Mouse (Mus musculus): ENCODE data around the gene Plcg1. TPM values are rescaled to one million over a fixed set of nuclear protein-coding genes. Genes with fewer than 3 reads are reported as not detected.

The Plcg1 gene
- 29.9 TPM for polyA plus RNA-seq (2014; fragmentation: Illumina TruSeq; extraction: RNeasy Lipid Tissue Mini Kit (QIAGEN cat#74804); ENCODE audit: insufficient read depth, low read depth, low replicate concordance)

GRCm38 (mm10) chr2:160731117-160731838 lies at the start of gene Plcg1:
Plcg1 (plus strand) TSS chr2:160731300.

Other genes starting within 250 kb of the Plcg1 start
- 22.5 TPM for gene Top1, start 85.4 kb upstream of the Plcg1 start, polyA plus RNA-seq (2014; fragmentation: Illumina TruSeq; extraction: RNeasy Lipid Tissue Mini Kit (QIAGEN cat#74804); ENCODE audit: insufficient read depth, low read depth, low replicate concordance)
- gene Zhx3, start 141.7 kb downstream of the Plcg1 start, polyA plus RNA-seq (2014; fragmentation: Illumina TruSeq; extraction: RNeasy Lipid Tissue Mini Kit (QIAGEN cat#74804); ENCODE audit: insufficient read depth, low read depth, low replicate concordance), result 6.1 TPM
- gene Lpin3, start 149.4 kb downstream of the Plcg1 start, polyA plus RNA-seq (2014; fragmentation: Illumina TruSeq; extraction: RNeasy Lipid Tissue Mini Kit (QIAGEN cat#74804); ENCODE audit: insufficient read depth, low read depth, low replicate concordance), result 3.5 TPM
- gene Emilin3, start 181.0 kb downstream of the Plcg1 start, polyA plus RNA-seq (2014; fragmentation: Illumina TruSeq; extraction: RNeasy Lipid Tissue Mini Kit (QIAGEN cat#74804); ENCODE audit: insufficient read depth, low read depth, low replicate concordance), result not detected

Data from lung, adult 10 weeks (tissue).